Mouse (Mus musculus) ES-E14 (cell line): ENCODE results near the gene Rasl11a.

ENCODE experiments used
- CHD2 ChIP-seq: IDR thresholded peaks from 2 replicates; pipeline ENCODE4 v1.6.1; 2014; ENCODE audit warnings: mild to moderate bottlenecking, low read depth, low read length, inconsistent platforms
- HCFC1 ChIP-seq: IDR thresholded peaks from 2 replicates; pipeline ENCODE4 v1.6.1; 2012; ENCODE audit warnings: low read length, inconsistent platforms, borderline replicate concordance; ENCODE audit not compliant: insufficient read depth
- ZC3H11A ChIP-seq: IDR thresholded peaks from 2 replicates; pipeline ENCODE4 v1.6.1; 2012; ENCODE audit warnings: low read depth, mild to moderate bottlenecking, inconsistent platforms, low read length, borderline replicate concordance

GRCm38 (mm10) chr5:146812866-146813265 lies 32.0 kb upstream of the Rasl11a start:
- TF ChIP-seq HCFC1: no peak
- TF ChIP-seq CHD2: no peak
- TF ChIP-seq ZC3H11A: no peak
